ENCODE assay signal across 23 mouse cellular contexts in genomic region chr2:145950239-145950638, GRCm38 (mm10). TPM values are rescaled to one million over a fixed set of nuclear protein-coding genes. Genes with fewer than 3 reads are reported as not detected.
DNase-seq lines count a peak whose midpoint lies in the region; ATAC-seq lines count a peak whose summit lies in the region.
"Had no signal": no experiment of that assay in that cellular context is flagged by ENCODE, and none has a peak within 500 bp of the region (broad histone marks: within the 10 kb centered on the region; RNA-seq: fewer than 3 reads in every experiment).

No protein-coding gene starts in this region.

- H3K9ac ChIP-seq in hindbrain, embryonic 14.5 days, result no peak overlapping the region
- no peak overlapping the region for H3K9ac ChIP-seq in midbrain, embryonic 16.5 days (ENCODE audit: low read depth, low read length)
- H3K9ac ChIP-seq: forebrain, embryonic 13.5 days; hindbrain, embryonic 15.5 days; limb, embryonic 13.5 days; liver, embryonic 13.5 days; lung, embryonic 14.5 days had no signal

- peaks cover 26% of the 10 kb centered on the region for H3K4me1 ChIP-seq in hindbrain, embryonic 10.5 days (replicated peaks)
- peaks cover 10% of the 10 kb centered on the region; the same call in 1 of the 2 replicates for H3K4me1 ChIP-seq in hindbrain, embryonic 14.5 days (replicated peaks; ENCODE audit: control insufficient read depth, insufficient read depth, low read length)
- H3K4me1 ChIP-seq in midbrain, embryonic 10.5 days, result peaks cover 30% of the 10 kb centered on the region
- 0 out of 2 replicates have a peak, but pooled peaks cover 3% of the 10 kb centered on the region for H3K4me1 ChIP-seq in midbrain, embryonic 16.5 days (ENCODE audit: control insufficient read depth, insufficient read depth, low read length)
- peaks cover 28% of the 10 kb centered on the region for H3K4me1 ChIP-seq in embryonic facial prominence, embryonic 10.5 days
- H3K4me1 ChIP-seq: liver, embryonic 13.5 days had no signal

- ATAC-seq in hindbrain, embryonic 14.5 days (ENCODE audit: low FRiP score), result no peak
- no peak for ATAC-seq in midbrain, embryonic 16.5 days
- ATAC-seq: forebrain, embryonic 13.5 days had no signal

- peak overlapping the region; percentile 53 for H3K27ac ChIP-seq in hindbrain, embryonic 10.5 days
- no peak overlapping the region for H3K27ac ChIP-seq in hindbrain, embryonic 14.5 days
- H3K27ac ChIP-seq in midbrain, embryonic 10.5 days (replicated peaks), result peak overlapping the region; percentile 49; the same call in 1 of the 2 replicates
- H3K27ac ChIP-seq in midbrain, embryonic 16.5 days (ENCODE audit: low read length), result no peak overlapping the region
- no peak overlapping the region for H3K27ac ChIP-seq in embryonic facial prominence, embryonic 10.5 days (replicated peaks)
- H3K27ac ChIP-seq: forebrain, embryonic 13.5 days; limb, embryonic 13.5 days; liver, embryonic 13.5 days had no signal

- no peak overlapping the region for H3K4me2 ChIP-seq in hindbrain, embryonic 14.5 days (replicated peaks)
- H3K4me2 ChIP-seq in midbrain, embryonic 16.5 days (ENCODE audit: low read length), result no peak overlapping the region
- H3K4me2 ChIP-seq: forebrain, embryonic 13.5 days; limb, embryonic 13.5 days; liver, embryonic 13.5 days; lung, embryonic 14.5 days had no signal

- WGBS in hindbrain, embryonic 10.5 days, result 6% methylated on average over 10 of the region's 10 CpGs
- WGBS in hindbrain, embryonic 14.5 days, result 13% methylated on average over 10 of the region's 10 CpGs
- 27% methylated on average over 10 of the region's 10 CpGs for WGBS in midbrain, embryonic 10.5 days
- WGBS in midbrain, embryonic 16.5 days, result 25% methylated on average over 10 of the region's 10 CpGs
- WGBS in embryonic facial prominence, embryonic 10.5 days, result 13% methylated on average over 10 of the region's 10 CpGs

- H3K36me3 ChIP-seq in hindbrain, embryonic 10.5 days, result no peaks in the 10 kb centered on the region
- H3K36me3 ChIP-seq in hindbrain, embryonic 14.5 days (replicated peaks; ENCODE audit: control insufficient read depth, insufficient read depth), result no peaks in the 10 kb centered on the region
- no peaks in the 10 kb centered on the region for H3K36me3 ChIP-seq in midbrain, embryonic 10.5 days
- no peaks in the 10 kb centered on the region for H3K36me3 ChIP-seq in midbrain, embryonic 16.5 days (ENCODE audit: control insufficient read depth, insufficient read depth, low read length)
- no peaks in the 10 kb centered on the region for H3K36me3 ChIP-seq in embryonic facial prominence, embryonic 10.5 days (replicated peaks)
- H3K36me3 ChIP-seq: G1E; hindbrain, embryonic 15.5 days; limb, embryonic 13.5 days; liver, embryonic 13.5 days had no signal

- no peaks in the 10 kb centered on the region for H3K27me3 ChIP-seq in hindbrain, embryonic 10.5 days (ENCODE audit: insufficient read depth, poor library complexity, severe bottlenecking)
- no peaks in the 10 kb centered on the region for H3K27me3 ChIP-seq in hindbrain, embryonic 14.5 days (ENCODE audit: control insufficient read depth, insufficient read depth, low read length)
- H3K27me3 ChIP-seq in midbrain, embryonic 10.5 days (ENCODE audit: low read depth, poor library complexity, severe bottlenecking), result peaks cover 14% of the 10 kb centered on the region
- H3K27me3 ChIP-seq in midbrain, embryonic 16.5 days (ENCODE audit: control insufficient read depth, insufficient read depth, low read depth, low read length), result no peaks in the 10 kb centered on the region
- peaks cover 16% of the 10 kb centered on the region for H3K27me3 ChIP-seq in embryonic facial prominence, embryonic 10.5 days (replicated peaks; ENCODE audit: low read depth, poor library complexity, severe bottlenecking)
- H3K27me3 ChIP-seq: hindbrain, embryonic 15.5 days had no signal

- no peaks in the 10 kb centered on the region for H3K9me3 ChIP-seq in hindbrain, embryonic 10.5 days
- no peaks in the 10 kb centered on the region for H3K9me3 ChIP-seq in hindbrain, embryonic 14.5 days (ENCODE audit: control insufficient read depth, low read length)
- H3K9me3 ChIP-seq in midbrain, embryonic 10.5 days (replicated peaks), result no peaks in the 10 kb centered on the region
- H3K9me3 ChIP-seq in midbrain, embryonic 16.5 days (replicated peaks; ENCODE audit: control insufficient read depth, low read length, poor library complexity, severe bottlenecking), result no peaks in the 10 kb centered on the region
- no peaks in the 10 kb centered on the region for H3K9me3 ChIP-seq in embryonic facial prominence, embryonic 10.5 days
- H3K9me3 ChIP-seq: forebrain, embryonic 13.5 days; G1E; hindbrain, embryonic 15.5 days; limb, embryonic 13.5 days; liver, embryonic 13.5 days had no signal

- DNase-seq in hindbrain, embryonic 10.5 days (ENCODE audit: low spot score), result peak; percentile 65
- DNase-seq in hindbrain, embryonic 14.5 days (ENCODE audit: low spot score), result no peak
- peak; percentile 26 for DNase-seq in midbrain, embryonic 10.5 days (ENCODE audit: low spot score)
- DNase-seq in embryonic facial prominence, embryonic 10.5 days (ENCODE audit: low spot score), result peak; percentile 57
- peak; percentile 24 for DNase-seq in retina, postnatal 1 day
- DNase-seq in spleen, postnatal 10 days (ENCODE audit: low spot score in 2 of 2), result no peak
- no peak for DNase-seq in right cerebral cortex, adult 2 months (ENCODE audit: low spot score in 2 of 2)
- DNase-seq: adrenal gland, postnatal 14 days; cerebellum, adult 9-11 months; gastrocnemius, postnatal 25 days; kidney, adult 18-20 months; kidney, postnatal 4 days; liver, embryonic 13.5 days; lung, embryonic 14.5 days; lung, postnatal 36 days; spleen, adult 18-20 months; thymus, postnatal 4 days had no signal

- peak overlapping the region; percentile 0; the same call in 1 of the 2 replicates for H3K4me3 ChIP-seq in hindbrain, embryonic 10.5 days
- H3K4me3 ChIP-seq in hindbrain, embryonic 14.5 days (replicated peaks; ENCODE audit: low read length), result no peak overlapping the region
- no peak overlapping the region for H3K4me3 ChIP-seq in midbrain, embryonic 10.5 days
- H3K4me3 ChIP-seq in midbrain, embryonic 16.5 days (ENCODE audit: low read depth, low read length), result no peak overlapping the region
- 0 out of 2 replicates have a peak overlapping the region, but pooled peaks have one; percentile 13 for H3K4me3 ChIP-seq in embryonic facial prominence, embryonic 10.5 days
- H3K4me3 ChIP-seq: forebrain, embryonic 13.5 days; hindbrain, embryonic 15.5 days; limb, embryonic 13.5 days; liver, embryonic 13.5 days had no signal

RNA-seq across cellular contexts. Expression of gene Crnkl1, which starts 15.4 kb away (rescaled TPM):
- 26.7 and 33.6 TPM in 2 replicates for polyA plus RNA-seq in hindbrain, embryonic 10.5 days (2016; fragmentation: Nextera tagmentation; extraction: Ambion mirVana)
- 25.0 and 25.7 TPM in 2 replicates for polyA plus RNA-seq in hindbrain, embryonic 14.5 days (2014; fragmentation: Nextera tagmentation; extraction: Ambion mirVana)
- polyA plus RNA-seq in midbrain, embryonic 10.5 days (2016; fragmentation: Nextera tagmentation; extraction: Ambion mirVana), result 34.7 and 38.7 TPM in 2 replicates
- polyA plus RNA-seq in midbrain, embryonic 16.5 days (2015; fragmentation: Nextera tagmentation; extraction: Ambion mirVana), result 19.1 and 24.6 TPM in 2 replicates
- 37.7 and 38.9 TPM in 2 replicates for polyA plus RNA-seq in embryonic facial prominence, embryonic 10.5 days (2016; fragmentation: Nextera tagmentation; extraction: Ambion mirVana)

RNA-seq across cellular contexts. Expression of gene Cfap61, which starts 15.7 kb away (rescaled TPM):
- polyA plus RNA-seq in hindbrain, embryonic 10.5 days (2016; fragmentation: Nextera tagmentation; extraction: Ambion mirVana), result 2.2 and 5.0 TPM in 2 replicates
- 4.2 and 5.5 TPM in 2 replicates for polyA plus RNA-seq in hindbrain, embryonic 14.5 days (2014; fragmentation: Nextera tagmentation; extraction: Ambion mirVana)
- polyA plus RNA-seq in midbrain, embryonic 10.5 days (2016; fragmentation: Nextera tagmentation; extraction: Ambion mirVana), result 0.75 and 0.78 TPM in 2 replicates
- 2.9 and 4.7 TPM in 2 replicates for polyA plus RNA-seq in midbrain, embryonic 16.5 days (2015; fragmentation: Nextera tagmentation; extraction: Ambion mirVana)
- 0.93 and 0.98 TPM in 2 replicates for polyA plus RNA-seq in embryonic facial prominence, embryonic 10.5 days (2016; fragmentation: Nextera tagmentation; extraction: Ambion mirVana)
- polyA plus RNA-seq: G1E; lung, embryonic 14.5 days; stomach, embryonic 14.5 days had no signal

RNA-seq across cellular contexts. Expression of gene Naa20, which starts 48.3 kb away (rescaled TPM):
- polyA plus RNA-seq in hindbrain, embryonic 10.5 days (2016; fragmentation: Nextera tagmentation; extraction: Ambion mirVana), result 136 and 149 TPM in 2 replicates
- 138 and 139 TPM in 2 replicates for polyA plus RNA-seq in hindbrain, embryonic 14.5 days (2014; fragmentation: Nextera tagmentation; extraction: Ambion mirVana)
- 150 and 151 TPM in 2 replicates for polyA plus RNA-seq in midbrain, embryonic 10.5 days (2016; fragmentation: Nextera tagmentation; extraction: Ambion mirVana)
- 122 TPM in 2 replicates for polyA plus RNA-seq in midbrain, embryonic 16.5 days (2015; fragmentation: Nextera tagmentation; extraction: Ambion mirVana)
- polyA plus RNA-seq in embryonic facial prominence, embryonic 10.5 days (2016; fragmentation: Nextera tagmentation; extraction: Ambion mirVana), result 160 and 162 TPM in 2 replicates

Comparison
In these comparisons a context has a peak if more than half of its experiments do, and no peak if none do; other contexts are left out.
1. DNase-seq: peak in hindbrain, embryonic 10.5 days (single experiment), midbrain, embryonic 10.5 days (single experiment), embryonic facial prominence, embryonic 10.5 days (single experiment) and retina, postnatal 1 day (single experiment); none in hindbrain, embryonic 14.5 days (single experiment), spleen, postnatal 10 days (0 of 2) and right cerebral cortex, adult 2 months (0 of 2).
2. H3K27ac ChIP-seq: peak in hindbrain, embryonic 10.5 days (single experiment) and midbrain, embryonic 10.5 days (single experiment); none in hindbrain, embryonic 14.5 days (single experiment), midbrain, embryonic 16.5 days (single experiment) and embryonic facial prominence, embryonic 10.5 days (single experiment).
3. H3K4me3 ChIP-seq: peak in hindbrain, embryonic 10.5 days (single experiment) and embryonic facial prominence, embryonic 10.5 days (single experiment); none in hindbrain, embryonic 14.5 days (single experiment), midbrain, embryonic 10.5 days (single experiment) and midbrain, embryonic 16.5 days (single experiment).